Mouse (Mus musculus): Measurements from ENCODE around the gene Kif3b.

GRCm38 (mm10) chr2:153259030-153259863 is 32.0 kb upstream of the Kif3b start:
- no peak for TF ChIP-seq CTCF (IDR thresholded peaks at IDR 0.05; ENCODE audit: borderline replicate concordance, insufficient read depth, low read depth, low read length)
- TF ChIP-seq POLR2A (IDR thresholded peaks at IDR 0.05; ENCODE audit: borderline replicate concordance, insufficient read depth, low read length): no peak

Measured in cerebellum, adult 2 months (tissue).